Mouse (Mus musculus) spleen, adult 18-20 months (tissue): Measurements from ENCODE around the gene Tcf20.
"Not testable (repeated sequence)": the region's sequence is repeated elsewhere in the genome, so short reads cannot be mapped to it uniquely, and the experiment has no call there.

Experiments used
- DNase-seq, 2 experiments: peaks; one replicate each; pipeline ENCODE4 v3.0.0; 2022; ENCODE audit warnings: mixed read lengths in 2 of 2

The Tcf20 gene

GRCm38 (mm10) chr15:82804708-82805639, 182.7 kb downstream of the Tcf20 start:
- DNase-seq: peak; percentile 52 to 86

- DNase-seq: no peak
Measured at GRCm38 (mm10) chr15:82795936-82796440, 191.7 kb downstream of the Tcf20 start.

- no peak for DNase-seq
Measured at GRCm38 (mm10) chr15:82794277-82794676, 193.4 kb downstream of the Tcf20 start, which contains the start of gene Cyp2d26. TSS of gene Cyp2d26 (minus strand) at chr15:82794294.

- DNase-seq: no peak
Measured at GRCm38 (mm10) chr15:82793868-82794267, 193.8 kb downstream of the Tcf20 start.

GRCm38 (mm10) chr15:82793454-82793853, 194.2 kb downstream of the Tcf20 start:
- no peak for DNase-seq

- DNase-seq: no peak
Measured at GRCm38 (mm10) chr15:82792566-82792965, 195.1 kb downstream of the Tcf20 start.

GRCm38 (mm10) chr15:82784581-82784980, 203.1 kb downstream of the Tcf20 start:
- DNase-seq: no peak

GRCm38 (mm10) chr15:82783800-82784199, 203.9 kb downstream of the Tcf20 start:
- DNase-seq: no peak

- DNase-seq: not testable (repeated sequence)
Measured at GRCm38 (mm10) chr15:82777856-82778255, 209.8 kb downstream of the Tcf20 start.

- DNase-seq: no peak
Measured at GRCm38 (mm10) chr15:82765943-82766342, 221.7 kb downstream of the Tcf20 start.

- no peak for DNase-seq
Measured at GRCm38 (mm10) chr15:82764881-82765280, 222.8 kb downstream of the Tcf20 start.

GRCm38 (mm10) chr15:82763631-82764420, 223.8 kb downstream of the Tcf20 start, which contains the start of gene Cyp2d40:
TSS of gene Cyp2d40 (minus strand) at chr15:82764183.
- DNase-seq: no peak
